Mouse (Mus musculus) gastrocnemius, postnatal 25 days (tissue): ENCODE results near the gene Kirrel3. TPM values are rescaled to one million over a fixed set of nuclear protein-coding genes. Genes with fewer than 3 reads are reported as not detected.

ENCODE experiments used
- DNase-seq: peaks from one replicate; pipeline ENCODE4 v3.0.0; 2022
- total RNA-seq, 2 experiments: library from RNA; stranded (reverse); gene quantifications; 1 replicate in 1 of 2; 2 replicates in 1 of 2; pipeline ENCODE4 v1.2.3; 2021

Kirrel3 gene
- total RNA-seq, 2 experiments from 2014 or later: 0.59 to 1.1 TPM

GRCm38 (mm10) chr9:34953420-34953819, 467.7 kb downstream of the Kirrel3 start:
- DNase-seq: peak; percentile 32

GRCm38 (mm10) chr9:34954212-34954611, 468.5 kb downstream of the Kirrel3 start:
- no peak for DNase-seq

GRCm38 (mm10) chr9:34956512-34956911, 470.8 kb downstream of the Kirrel3 start:
- no peak for DNase-seq

- no peak for DNase-seq
Measured at GRCm38 (mm10) chr9:34957691-34958090, 472.0 kb downstream of the Kirrel3 start.

GRCm38 (mm10) chr9:34958183-34958830, 472.6 kb downstream of the Kirrel3 start:
- no peak for DNase-seq

GRCm38 (mm10) chr9:34960736-34961135, 475.0 kb downstream of the Kirrel3 start:
- DNase-seq: no peak

GRCm38 (mm10) chr9:34961171-34961570, 475.5 kb downstream of the Kirrel3 start:
- DNase-seq: no peak

- DNase-seq: no peak
Measured at GRCm38 (mm10) chr9:34962251-34962650, 476.6 kb downstream of the Kirrel3 start.

- no peak for DNase-seq
Measured at GRCm38 (mm10) chr9:34963593-34963992, 477.9 kb downstream of the Kirrel3 start.

- DNase-seq: no peak
Measured at GRCm38 (mm10) chr9:34964172-34965040, 478.7 kb downstream of the Kirrel3 start.

- no peak for DNase-seq
Measured at GRCm38 (mm10) chr9:34965041-34965415, 479.3 kb downstream of the Kirrel3 start.

GRCm38 (mm10) chr9:34967772-34968171, 482.1 kb downstream of the Kirrel3 start:
- no peak for DNase-seq

GRCm38 (mm10) chr9:34969881-34970490, 484.3 kb downstream of the Kirrel3 start:
- DNase-seq: no peak

- no peak for DNase-seq
Measured at GRCm38 (mm10) chr9:34974326-34974725, 488.6 kb downstream of the Kirrel3 start.

GRCm38 (mm10) chr9:34975245-34975644, 489.6 kb downstream of the Kirrel3 start:
- no peak for DNase-seq

- no peak for DNase-seq
Measured at GRCm38 (mm10) chr9:34976596-34977462, 491.1 kb downstream of the Kirrel3 start.

GRCm38 (mm10) chr9:34977700-34978099, 492.0 kb downstream of the Kirrel3 start:
- DNase-seq: no peak

GRCm38 (mm10) chr9:34978229-34978628, 492.5 kb downstream of the Kirrel3 start:
- DNase-seq: no peak

GRCm38 (mm10) chr9:34980516-34981265, 495.0 kb downstream of the Kirrel3 start:
- DNase-seq: no peak

GRCm38 (mm10) chr9:34983513-34984462, 498.1 kb downstream of the Kirrel3 start:
- DNase-seq: no peak
